Mouse (Mus musculus): ENCODE data around the gene Rere. TPM values are rescaled to one million over a fixed set of nuclear protein-coding genes. Genes with fewer than 3 reads are reported as not detected.

The Rere gene
- polyA plus RNA-seq (2015; fragmentation: Nextera tagmentation; extraction: Ambion mirVana) = 19.4 and 23.1 TPM in 2 replicates

GRCm38 (mm10) chr4:150281018-150281761, at the start of gene Rere:
Gene Rere (plus strand): TSS chr4:150281646.
- Histone ChIP-seq H3K36me3 (ENCODE audit: control insufficient read depth, insufficient read depth, low read length) (no peaks in the 10 kb centered on the region), H3K9ac (ENCODE audit: low read length) (peak within 1 kb of the TSS; percentile 97), H3K4me3 (replicated peaks; ENCODE audit: low read length) (peak within 1 kb of the TSS; percentile 87), H3K4me2 (ENCODE audit: low read depth, low read length) (peak within 1 kb of the TSS; percentile 73), H3K27me3 (ENCODE audit: control insufficient read depth, insufficient read depth, low read length) (no peaks in the 10 kb centered on the region), H3K4me1 (ENCODE audit: control insufficient read depth, insufficient read depth, low read length) (peaks cover 19% of the 10 kb centered on the region), H3K27ac (ENCODE audit: low read length) (peak within 1 kb of the TSS; percentile 99), H3K9me3 (replicated peaks; ENCODE audit: control insufficient read depth, low read length) (no peaks in the 10 kb centered on the region)
- ATAC-seq (ENCODE audit: insufficient read depth, low FRiP score) = peak; percentile 99
- under 1% methylated on average over 37 of the region's 60 CpGs for WGBS

- H3K36me3 ChIP-seq (ENCODE audit: control insufficient read depth, insufficient read depth, low read length) = no peaks in the 10 kb centered on the region
- H3K4me3 ChIP-seq (replicated peaks; ENCODE audit: low read length) = no peak overlapping the region
- H3K4me2 ChIP-seq (ENCODE audit: low read depth, low read length) = no peak overlapping the region
- H3K27me3 ChIP-seq (ENCODE audit: control insufficient read depth, insufficient read depth, low read length) = no peaks in the 10 kb centered on the region
- H3K9me3 ChIP-seq (replicated peaks; ENCODE audit: control insufficient read depth, low read length) = no peaks in the 10 kb centered on the region
- WGBS = 46% methylated on average over 8 of the region's 8 CpGs
- H3K9ac ChIP-seq (ENCODE audit: low read length) = no peak overlapping the region
- ATAC-seq (ENCODE audit: insufficient read depth, low FRiP score) = no peak
- peaks cover 10% of the 10 kb centered on the region; the same call in 1 of the 2 replicates for H3K4me1 ChIP-seq (ENCODE audit: control insufficient read depth, insufficient read depth, low read length)
- H3K27ac ChIP-seq (ENCODE audit: low read length) = no peak overlapping the region; the same call in 1 of the 2 replicates
These were observed 49.6 kb upstream of the Rere start for GRCm38 (mm10) chr4:150231871-150232270.

GRCm38 (mm10) chr4:150234599-150235327, 46.7 kb upstream of the Rere start:
- 38% methylated on average over 8 of the region's 8 CpGs for WGBS
- Histone ChIP-seq H3K4me2 (ENCODE audit: low read depth, low read length) (no peak overlapping the region), H3K27me3 (ENCODE audit: control insufficient read depth, insufficient read depth, low read length) (no peaks in the 10 kb centered on the region), H3K27ac (ENCODE audit: low read length) (peak overlapping the region; percentile 11), H3K4me3 (replicated peaks; ENCODE audit: low read length) (no peak overlapping the region), H3K9ac (ENCODE audit: low read length) (no peak overlapping the region), H3K4me1 (ENCODE audit: control insufficient read depth, insufficient read depth, low read length) (peaks cover 24% of the 10 kb centered on the region), H3K9me3 (replicated peaks; ENCODE audit: control insufficient read depth, low read length) (no peaks in the 10 kb centered on the region), H3K36me3 (ENCODE audit: control insufficient read depth, insufficient read depth, low read length) (no peaks in the 10 kb centered on the region)
- ATAC-seq (ENCODE audit: insufficient read depth, low FRiP score) = no peak

- H3K9me3 ChIP-seq (replicated peaks; ENCODE audit: control insufficient read depth, low read length) = no peaks in the 10 kb centered on the region
- H3K4me1 ChIP-seq (ENCODE audit: control insufficient read depth, insufficient read depth, low read length) = peaks cover 27% of the 10 kb centered on the region
- 0 out of 2 replicates have a peak overlapping the region, but pooled peaks have one; percentile 11 for H3K27ac ChIP-seq (ENCODE audit: low read length)
- ATAC-seq (ENCODE audit: insufficient read depth, low FRiP score) = no peak
- WGBS = 68% methylated on average over 4 of the region's 4 CpGs
- no peak overlapping the region for H3K4me3 ChIP-seq (replicated peaks; ENCODE audit: low read length)
- H3K4me2 ChIP-seq (ENCODE audit: low read depth, low read length) = no peak overlapping the region
- no peaks in the 10 kb centered on the region for H3K27me3 ChIP-seq (ENCODE audit: control insufficient read depth, insufficient read depth, low read length)
- no peak overlapping the region for H3K9ac ChIP-seq (ENCODE audit: low read length)
- peaks cover 4% of the 10 kb centered on the region; the same call in 1 of the 2 replicates for H3K36me3 ChIP-seq (ENCODE audit: control insufficient read depth, insufficient read depth, low read length)
These were observed 45.9 kb upstream of the Rere start for GRCm38 (mm10) chr4:150235585-150235984.

GRCm38 (mm10) chr4:150236031-150236430, 45.4 kb upstream of the Rere start:
- peak overlapping the region; percentile 97 for H3K27ac ChIP-seq (ENCODE audit: low read length)
- no peaks in the 10 kb centered on the region for H3K27me3 ChIP-seq (ENCODE audit: control insufficient read depth, insufficient read depth, low read length)
- peak overlapping the region; percentile 72 for H3K4me3 ChIP-seq (replicated peaks; ENCODE audit: low read length)
- peak overlapping the region; percentile 88 for H3K9ac ChIP-seq (ENCODE audit: low read length)
- no peak for ATAC-seq (ENCODE audit: insufficient read depth, low FRiP score)
- H3K9me3 ChIP-seq (replicated peaks; ENCODE audit: control insufficient read depth, low read length) = no peaks in the 10 kb centered on the region
- 72% methylated on average over 8 of the region's 8 CpGs for WGBS
- peaks cover 8% of the 10 kb centered on the region; the same call in 1 of the 2 replicates for H3K36me3 ChIP-seq (ENCODE audit: control insufficient read depth, insufficient read depth, low read length)
- peaks cover 30% of the 10 kb centered on the region for H3K4me1 ChIP-seq (ENCODE audit: control insufficient read depth, insufficient read depth, low read length)
- H3K4me2 ChIP-seq (ENCODE audit: low read depth, low read length) = peak overlapping the region; percentile 56

GRCm38 (mm10) chr4:150236521-150237481, 44.6 kb upstream of the Rere start, which contains the start of gene Eno1:
Gene Eno1 (plus strand): TSS chr4:150236721.
- Histone ChIP-seq H3K36me3 (ENCODE audit: control insufficient read depth, insufficient read depth, low read length) (peaks cover 15% of the 10 kb centered on the region), H3K9me3 (replicated peaks; ENCODE audit: control insufficient read depth, low read length) (no peaks in the 10 kb centered on the region), H3K4me1 (ENCODE audit: control insufficient read depth, insufficient read depth, low read length) (peaks cover 37% of the 10 kb centered on the region), H3K9ac (ENCODE audit: low read length) (peak within 1 kb of the TSS; percentile 88), H3K4me3 (replicated peaks; ENCODE audit: low read length) (peak within 1 kb of the TSS; percentile 72), H3K27ac (ENCODE audit: low read length) (peak within 1 kb of the TSS; percentile 97), H3K27me3 (ENCODE audit: control insufficient read depth, insufficient read depth, low read length) (no peaks in the 10 kb centered on the region), H3K4me2 (ENCODE audit: low read depth, low read length) (peak within 1 kb of the TSS; percentile 89)
- ATAC-seq (ENCODE audit: insufficient read depth, low FRiP score) = peak; percentile 98
- WGBS = under 1% methylated on average over 77 of the region's 78 CpGs

- Histone ChIP-seq H3K9me3 (replicated peaks; ENCODE audit: control insufficient read depth, low read length) (no peaks in the 10 kb centered on the region), H3K27ac (ENCODE audit: low read length) (peak overlapping the region; percentile 97), H3K36me3 (ENCODE audit: control insufficient read depth, insufficient read depth, low read length) (peaks cover 20% of the 10 kb centered on the region), H3K9ac (ENCODE audit: low read length) (peak overlapping the region; percentile 83), H3K4me2 (ENCODE audit: low read depth, low read length) (peak overlapping the region; percentile 89), H3K4me3 (replicated peaks; ENCODE audit: low read length) (peak overlapping the region; percentile 72), H3K4me1 (ENCODE audit: control insufficient read depth, insufficient read depth, low read length) (peaks cover 42% of the 10 kb centered on the region), H3K27me3 (ENCODE audit: control insufficient read depth, insufficient read depth, low read length) (no peaks in the 10 kb centered on the region)
- under 1% methylated on average over 21 of the region's 21 CpGs for WGBS
- ATAC-seq (ENCODE audit: insufficient read depth, low FRiP score) = no peak
These were observed 43.6 kb upstream of the Rere start for GRCm38 (mm10) chr4:150237636-150238361.

- Histone ChIP-seq H3K9ac (ENCODE audit: low read length) (peak overlapping the region; percentile 83), H3K27me3 (ENCODE audit: control insufficient read depth, insufficient read depth, low read length) (no peaks in the 10 kb centered on the region), H3K4me3 (replicated peaks; ENCODE audit: low read length) (peak overlapping the region; percentile 72), H3K4me1 (ENCODE audit: control insufficient read depth, insufficient read depth, low read length) (peaks cover 46% of the 10 kb centered on the region), H3K4me2 (ENCODE audit: low read depth, low read length) (peak overlapping the region; percentile 89), H3K36me3 (ENCODE audit: control insufficient read depth, insufficient read depth, low read length) (peaks cover 25% of the 10 kb centered on the region), H3K9me3 (replicated peaks; ENCODE audit: control insufficient read depth, low read length) (no peaks in the 10 kb centered on the region), H3K27ac (ENCODE audit: low read length) (peak overlapping the region; percentile 97)
- 8% methylated on average over 3 of the region's 3 CpGs for WGBS
- no peak for ATAC-seq (ENCODE audit: insufficient read depth, low FRiP score)
These were observed 42.9 kb upstream of the Rere start for GRCm38 (mm10) chr4:150238433-150239086.

Data from stomach, embryonic 16.5 days (tissue).